Mouse (Mus musculus) gastrocnemius, postnatal 36 days (tissue): Measurements from ENCODE around the gene Alkbh1. TPM values are rescaled to one million over a fixed set of nuclear protein-coding genes. Genes with fewer than 3 reads are reported as not detected.
A peak's percentile ranks its signal among the peaks of the same experiment; 100 is the strongest.
"Not testable (repeated sequence)": the region's sequence is repeated elsewhere in the genome, so short reads cannot be mapped to it uniquely, and the experiment has no call there.

Source experiments
- DNase-seq, 2 experiments: peaks; one replicate each; pipeline ENCODE4 v3.0.0; 2022
- intact Hi-C: fragments of 180-260 bp; cut with DNase I; formaldehyde crosslinking; loops from one replicate; pipeline ENCODE4 v1.15.1; 2025
- long read RNA-seq, 2 experiments: library from polyadenylated mRNA; stranded (forward); transcript quantifications; one replicate each; pipeline ENCODE4 v2.0.0; 2021
- total RNA-seq, 2 experiments: library from RNA; stranded (reverse); gene quantifications; 2 replicates each; pipeline ENCODE4 v1.2.3; 2021

Gene Alkbh1
- 1 to 10 TPM; 3.5 to 6.7 TPM for total RNA-seq
- long read RNA-seq, experiment 1, partial matches to known transcripts: 0 of 5 reads
- long read RNA-seq, experiment 1, other reads (novel, unspliced or antisense): 2 of 5 reads
- long read RNA-seq, experiment 2, partial matches to known transcripts: 0 of 6 reads
- long read RNA-seq, experiment 2, other reads (novel, unspliced or antisense): 2 of 6 reads

DNA sequence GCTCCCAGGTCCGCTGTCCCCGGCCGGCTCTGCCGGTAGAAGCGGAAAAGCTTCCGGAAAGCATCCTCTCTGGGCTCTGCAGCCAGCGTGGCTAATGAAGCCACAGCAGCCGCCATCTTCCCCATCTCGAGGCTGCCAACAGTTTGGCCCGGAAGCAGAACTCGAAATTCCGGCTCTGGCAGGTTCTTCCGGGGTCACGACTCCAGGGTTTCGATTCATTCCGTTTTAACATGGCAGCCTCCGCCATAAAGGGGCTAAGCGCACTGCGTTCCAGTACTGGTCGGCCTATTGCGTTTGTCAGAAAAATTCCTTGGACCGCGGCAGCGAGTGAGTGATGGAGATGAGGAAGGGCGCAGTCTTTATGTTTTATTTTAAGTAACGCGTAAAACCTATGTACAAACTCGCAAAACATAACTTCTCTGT is at the start of gene Alkbh1, which contains the start of gene Slirp:
Alkbh1 (minus strand) TSS at position 318 of the 423 bp plus-strand sequence.
Slirp (plus strand) TSS at position 197 of the 423 bp plus-strand sequence.
- peak; percentile 79 to 82 for DNase-seq
- intact Hi-C loops: no loop called here

GRCm38 (mm10) chr12:87488683-87489082 is 44.9 kb upstream of the Alkbh1 start:
- intact Hi-C loops, DNase-seq: not testable (repeated sequence)

DNA sequence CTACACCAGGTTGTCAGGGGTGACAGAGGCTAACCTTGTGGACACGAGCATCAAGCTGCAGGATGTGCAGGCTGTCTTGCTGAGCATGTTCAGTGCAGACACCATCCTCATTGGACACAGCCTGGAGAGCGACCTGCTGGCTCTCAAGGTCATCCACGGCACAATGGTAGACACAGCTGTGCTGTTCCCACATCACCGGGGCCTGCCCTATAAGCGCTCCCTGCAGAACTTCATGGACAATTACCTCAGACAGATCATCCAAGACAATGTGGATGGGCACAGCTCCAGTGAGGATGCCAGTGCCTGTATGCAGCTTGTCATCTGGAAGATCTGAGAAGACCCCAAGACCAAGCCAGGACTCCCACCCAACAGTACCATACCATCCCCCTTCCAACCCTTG is 38.7 kb upstream of the Alkbh1 start:
- DNase-seq, intact Hi-C loops: not testable (repeated sequence)

DNA sequence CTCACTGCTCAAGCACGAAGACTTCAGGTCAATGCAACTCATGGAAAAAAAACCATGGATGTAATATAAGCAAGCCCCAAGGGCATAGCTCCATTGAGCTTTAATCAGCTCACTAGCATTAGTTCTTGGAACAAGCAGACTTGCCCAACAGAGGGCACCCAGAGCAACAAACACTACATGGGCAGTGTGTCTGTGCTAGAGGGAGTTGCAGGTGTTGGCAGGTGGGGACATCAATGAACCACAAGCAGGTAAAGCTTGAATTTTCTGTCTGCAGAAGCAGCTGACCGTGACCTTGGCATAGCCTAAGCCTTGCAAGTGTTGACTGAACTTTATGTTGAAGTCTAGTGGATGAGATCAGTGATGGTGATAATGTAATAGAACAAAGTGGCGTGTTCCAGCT is 30.9 kb upstream of the Alkbh1 start:
- no peak for DNase-seq
- intact Hi-C loops: no loop called here

DNA sequence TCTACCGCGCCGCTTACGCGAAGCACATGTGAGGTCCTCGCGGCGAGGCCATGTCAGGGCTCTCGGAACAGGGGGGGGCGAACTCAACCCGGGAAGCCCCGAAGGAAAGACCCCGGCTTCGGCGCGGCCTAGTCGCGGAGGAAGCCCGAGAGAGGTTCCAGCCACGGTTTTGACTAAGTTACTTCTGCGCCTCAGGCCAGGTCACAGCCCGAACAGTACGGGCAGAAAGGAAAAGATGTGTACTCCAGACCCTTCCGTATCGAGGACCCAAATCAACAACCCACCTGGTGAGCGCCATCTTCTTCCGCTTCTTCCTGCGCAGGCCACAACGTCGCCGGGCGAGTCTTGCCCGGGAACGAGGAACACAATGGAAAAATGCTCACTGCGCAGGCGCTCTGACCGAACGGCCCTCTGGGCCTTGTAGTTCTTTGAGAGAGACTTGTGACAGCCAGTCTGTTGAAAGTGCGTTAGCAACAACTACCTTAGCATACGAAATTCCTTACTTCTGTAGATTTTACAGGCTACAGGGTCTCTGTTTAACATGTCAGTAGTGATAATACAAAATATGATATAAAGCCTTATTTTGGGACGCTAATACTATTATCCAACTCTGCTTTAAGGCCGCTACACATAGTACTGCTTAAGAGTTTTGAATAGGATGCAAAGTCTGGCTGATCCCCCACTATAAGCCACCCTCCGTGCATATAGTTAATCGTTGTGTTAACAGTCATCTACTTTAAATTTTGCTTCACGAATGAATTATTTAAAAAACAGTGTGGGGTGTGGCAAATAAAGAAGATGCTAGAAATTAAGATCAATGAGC is 28.4 kb upstream of the Alkbh1 start, which contains the start of gene Snw1:
Snw1 (minus strand) TSS at position 311 of the 823 bp plus-strand sequence.
- DNase-seq: peak; percentile 92
- intact Hi-C loops: no loop called here

GRCm38 (mm10) chr12:87471421-87471963 is 27.7 kb upstream of the Alkbh1 start:
- intact Hi-C loops: no loop called here
- no peak for DNase-seq

DNA sequence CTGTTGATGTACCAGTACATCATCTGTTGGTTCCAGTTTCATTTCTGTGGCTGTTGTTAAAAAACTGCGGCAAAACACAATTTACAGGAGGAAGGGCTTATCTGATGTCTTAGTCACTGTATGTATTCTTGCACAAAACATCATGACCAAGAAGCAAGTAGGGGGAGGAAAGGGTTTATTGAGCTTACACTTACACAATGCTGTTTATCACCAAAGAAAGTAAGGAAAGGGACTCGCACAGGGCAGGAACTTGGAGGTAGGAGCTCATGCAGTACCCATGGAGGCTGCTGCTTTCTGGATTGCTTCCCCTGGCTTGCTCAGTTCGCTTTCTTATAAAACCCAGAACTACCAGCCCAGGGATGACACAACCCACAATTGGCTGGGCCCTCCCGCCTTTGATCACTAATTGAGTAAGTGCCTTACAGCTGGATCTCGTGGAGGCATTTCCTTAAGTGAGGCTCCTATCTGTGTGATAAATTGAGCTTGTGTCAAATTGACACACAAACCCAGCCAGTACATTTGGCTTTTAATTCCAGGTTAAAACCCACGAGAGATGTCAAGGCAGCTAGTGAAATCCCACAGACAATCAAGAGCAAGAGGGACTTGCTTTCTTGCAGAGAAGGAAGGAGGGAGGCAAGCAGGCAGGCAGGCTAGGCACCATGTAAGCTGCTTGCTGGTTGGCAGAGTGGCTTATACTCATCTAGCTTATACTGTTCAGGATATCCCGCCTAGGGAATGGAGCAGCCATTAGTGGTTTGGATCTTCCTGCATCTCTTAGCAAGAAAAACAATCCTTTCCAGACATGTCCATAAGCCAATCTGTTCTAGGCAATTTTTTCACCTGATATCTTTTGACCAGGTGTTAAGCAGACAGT is 26.7 kb upstream of the Alkbh1 start:
- intact Hi-C loops: no loop called here
- DNase-seq: no peak

DNA sequence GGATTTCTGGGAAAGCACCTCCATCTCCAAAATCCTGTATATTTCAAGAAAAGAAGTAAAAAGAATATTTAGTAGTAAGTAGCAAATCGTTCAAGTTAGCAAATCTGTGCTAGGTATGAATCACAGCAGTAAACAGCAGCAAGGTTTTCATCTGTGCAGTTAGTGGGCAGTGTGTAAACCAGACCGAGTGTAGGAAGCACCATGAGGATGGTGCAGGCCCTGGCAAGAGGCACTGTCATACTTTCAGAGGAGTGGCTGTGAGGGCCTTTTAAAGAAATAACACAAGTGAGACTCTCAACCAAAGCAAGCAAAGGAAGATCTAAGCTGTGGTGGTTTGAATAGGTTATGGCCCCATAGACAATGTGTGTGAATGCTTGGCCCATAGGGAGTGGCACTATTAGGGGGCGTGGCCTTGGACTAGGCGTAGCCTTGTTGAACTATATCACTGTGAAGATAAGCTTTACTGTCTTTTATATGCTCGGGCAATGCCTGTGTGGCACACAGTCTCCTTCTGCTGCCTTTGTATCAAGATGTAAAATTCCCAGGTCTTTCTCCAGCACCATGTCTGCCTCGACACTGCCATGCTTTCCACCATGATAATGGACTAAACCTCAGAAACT is 21.0 kb upstream of the Alkbh1 start:
- DNase-seq: no peak
- intact Hi-C loops: no loop called here

DNA sequence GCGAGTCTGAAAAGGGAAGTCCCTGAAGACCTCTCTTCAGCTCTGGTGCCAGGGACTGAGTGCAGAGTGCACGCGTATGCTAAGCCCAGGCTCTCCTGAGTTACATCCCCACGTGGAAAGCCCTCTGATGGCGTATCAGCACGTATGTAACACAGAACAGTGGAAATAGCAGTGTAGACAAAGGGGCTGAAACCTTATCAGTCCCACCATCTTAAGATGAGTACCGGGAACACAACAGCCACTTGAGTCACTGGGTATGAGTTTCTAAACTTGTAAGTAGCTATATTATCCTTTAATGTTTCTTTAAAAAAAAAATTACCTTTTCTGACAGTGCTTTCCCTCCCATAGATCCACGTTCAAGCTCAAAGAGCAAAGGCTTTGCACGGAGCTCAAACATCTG is 5.6 kb upstream of the Alkbh1 start:
- intact Hi-C loops: no loop called here
- no peak for DNase-seq

DNA sequence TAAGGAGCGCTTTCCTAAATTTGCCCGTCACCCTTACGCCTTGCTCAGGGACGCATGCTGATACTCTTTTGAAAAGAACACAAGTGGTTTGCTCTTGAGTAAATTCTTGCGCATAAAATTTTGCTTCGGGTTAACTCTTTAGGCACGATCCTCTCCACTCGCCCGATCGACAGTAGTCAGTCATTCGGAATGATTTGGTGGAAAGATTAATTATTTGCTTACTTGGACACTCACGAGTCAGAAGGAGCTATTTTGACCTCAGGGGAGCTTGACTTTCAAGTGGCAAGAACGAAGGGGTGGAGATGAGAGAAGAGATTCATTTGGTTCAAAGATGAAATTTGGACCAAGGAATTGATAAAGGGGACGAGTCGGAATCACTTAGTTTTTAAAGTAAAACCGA is 394 bp upstream of the Alkbh1 start:
- intact Hi-C loops: no loop called here
- DNase-seq: no peak

DNA sequence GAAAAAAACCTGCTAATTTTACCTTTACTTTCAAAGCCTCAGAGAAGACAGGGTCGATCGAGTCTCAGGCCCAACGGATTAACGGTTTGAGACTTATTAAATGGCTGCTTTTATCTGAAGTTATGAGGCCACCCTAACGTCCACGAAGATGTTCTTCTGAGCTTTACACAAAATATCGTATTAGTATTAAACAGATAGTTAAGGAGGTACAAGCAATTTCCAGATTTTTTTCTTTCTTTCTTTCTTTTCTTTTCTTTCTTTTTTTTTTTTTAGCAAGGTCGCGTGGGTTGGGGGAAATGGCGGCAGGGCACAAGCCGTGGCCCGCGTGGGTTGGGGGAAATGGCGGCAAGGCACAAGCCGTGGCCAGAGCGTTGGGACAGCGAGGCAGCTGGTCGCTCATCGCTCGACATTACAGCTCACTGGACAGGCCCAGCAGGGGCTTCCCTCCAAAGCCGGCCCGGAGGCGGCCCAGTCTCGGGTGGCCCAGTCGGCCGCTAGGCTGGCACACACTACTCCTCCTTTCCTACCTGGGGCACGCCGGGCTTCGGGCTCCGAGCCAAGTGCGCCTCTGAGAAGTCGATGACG is 610 bp downstream of the Alkbh1 start:
- no peak for DNase-seq
- intact Hi-C loops: no loop called here

GRCm38 (mm10) chr12:87442177-87443114 is 1.4 kb downstream of the Alkbh1 start:
- DNase-seq: no peak
- intact Hi-C loops: no loop called here

DNA sequence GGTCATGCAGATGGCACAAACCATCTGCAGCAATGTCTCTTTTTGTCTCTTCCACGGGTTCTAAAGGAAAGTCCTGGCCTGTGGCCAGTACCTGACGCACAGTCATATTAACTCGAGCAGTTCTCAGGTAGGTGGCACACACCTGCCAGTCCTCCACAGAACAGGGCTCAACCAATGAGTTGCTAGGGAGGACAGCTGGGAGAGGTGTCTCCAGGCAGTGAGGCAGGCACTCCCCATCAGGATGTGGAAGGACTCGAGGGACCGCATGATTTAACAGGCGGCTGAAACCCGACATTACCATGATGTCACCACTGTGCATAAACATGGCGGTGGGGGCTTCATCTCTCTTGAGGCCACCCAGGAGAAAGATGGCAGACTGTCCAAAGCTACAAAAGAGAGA is 14.9 kb downstream of the Alkbh1 start:
- no peak for DNase-seq
- intact Hi-C loops: no loop called here

- no peak for DNase-seq
- intact Hi-C loops: no loop called here
Observed at GRCm38 (mm10) chr12:87428295-87428694, 15.5 kb downstream of the Alkbh1 start.

GRCm38 (mm10) chr12:87426354-87427031 is 17.3 kb downstream of the Alkbh1 start:
- DNase-seq: no peak
- intact Hi-C loops: no loop called here

DNA sequence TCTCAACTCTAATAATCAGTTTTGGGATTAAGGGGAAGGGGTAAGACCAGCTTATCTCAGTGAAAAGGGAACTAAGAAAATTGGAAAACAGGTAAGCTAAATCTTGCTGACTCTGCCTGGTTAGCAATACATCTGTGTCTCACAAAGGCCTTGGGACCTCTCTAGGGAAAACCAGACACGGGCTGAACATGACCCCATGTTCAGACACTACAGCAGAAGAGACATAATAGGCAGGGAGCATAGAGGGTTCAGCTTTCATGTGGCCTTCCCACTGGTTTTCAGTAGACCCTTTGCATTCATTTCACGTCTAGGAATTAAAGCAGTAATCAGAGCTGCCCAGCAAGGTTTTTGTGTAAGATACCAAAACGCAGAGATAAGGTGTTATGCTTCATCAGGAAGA is 19.3 kb downstream of the Alkbh1 start:
- intact Hi-C loops: no loop called here
- DNase-seq: no peak

- intact Hi-C loops: no loop called here
- DNase-seq: no peak
Observed at GRCm38 (mm10) chr12:87423700-87424099, 20.1 kb downstream of the Alkbh1 start.
